ENCODE assay signal across 9 mouse cellular contexts in genomic region chr9:54500832-54501452, GRCm38 (mm10). TPM values are rescaled to one million over a fixed set of nuclear protein-coding genes. Genes with fewer than 3 reads are reported as not detected.
DNase-seq lines count a peak whose midpoint lies in the region; ATAC-seq and TF ChIP-seq lines count a peak whose summit lies in the region.
"Had no signal": no experiment of that assay in that cellular context is flagged by ENCODE, and none has a peak within 500 bp of the region (broad histone marks: within the 10 kb centered on the region; RNA-seq: fewer than 3 reads in every experiment).

No protein-coding gene starts in this region.

- H3K4me2 ChIP-seq in kidney, embryonic 16.5 days (replicated peaks; ENCODE audit: low read depth, low read length), result peak overlapping the region; percentile 99
- peak overlapping the region; percentile 100 for H3K4me2 ChIP-seq in lung, embryonic 15.5 days

- H3K9ac ChIP-seq in heart, adult 2 months (ENCODE audit: low read depth, low read length), result peak overlapping the region; percentile 82
- peak overlapping the region; percentile 85 for H3K9ac ChIP-seq in ES-E14 (ENCODE audit: insufficient read depth, low read depth, low read length, poor library complexity, severe bottlenecking)
- peak overlapping the region; percentile 80 for H3K9ac ChIP-seq in kidney, embryonic 16.5 days (replicated peaks; ENCODE audit: low read length)
- H3K9ac ChIP-seq in lung, embryonic 15.5 days, result peak overlapping the region; percentile 55

- no peaks in the 10 kb centered on the region for H3K9me3 ChIP-seq in ES-E14 (ENCODE audit: control insufficient read depth, insufficient read depth, low read depth, low read length)
- no peaks in the 10 kb centered on the region for H3K9me3 ChIP-seq in kidney, embryonic 16.5 days (ENCODE audit: low read length)
- H3K9me3 ChIP-seq in lung, embryonic 15.5 days, result no peaks in the 10 kb centered on the region

- no peaks in the 10 kb centered on the region for H3K79me2 ChIP-seq in heart, adult 2 months (replicated peaks; ENCODE audit: control insufficient read depth, insufficient read depth, low read length)

- peak overlapping the region; percentile 96 for H3K4me3 ChIP-seq in heart, adult 2 months
- H3K4me3 ChIP-seq in ES-E14 (ENCODE audit: insufficient read depth in 1 of 2, low read depth in 1 of 2, low read length in 2 of 2, poor library complexity in 1 of 2, severe bottlenecking in 1 of 2), result peak overlapping the region; percentile 88 to 90
- peak overlapping the region; percentile 83 for H3K4me3 ChIP-seq in kidney, embryonic 16.5 days (ENCODE audit: low read length)
- peak overlapping the region; percentile 73 for H3K4me3 ChIP-seq in lung, embryonic 15.5 days

- no peaks in the 10 kb centered on the region for H3K27me3 ChIP-seq in heart, adult 2 months (ENCODE audit: control insufficient read depth, insufficient read depth, low read length)
- peaks cover 2% of the 10 kb centered on the region; the same call in 1 of the 2 replicates for H3K27me3 ChIP-seq in kidney, embryonic 16.5 days (ENCODE audit: insufficient read depth, low read length)
- peaks cover 28% of the 10 kb centered on the region for H3K27me3 ChIP-seq in lung, embryonic 15.5 days

- no peak for TF ChIP-seq CTCF in heart, adult 2 months (IDR thresholded peaks at IDR 0.05)

- WGBS in heart, adult 2 months, result under 1% methylated on average over 43 of the region's 43 CpGs
- WGBS in kidney, embryonic 16.5 days, result under 1% methylated on average over 35 of the region's 43 CpGs
- under 1% methylated on average over 38 of the region's 43 CpGs for WGBS in lung, embryonic 15.5 days

- DNase-seq in heart, adult 2 months, result no peak
- DNase-seq in heart, adult 11 months, result no peak
- DNase-seq in ES-E14 (ENCODE audit: low read depth, low spot score), result no peak
- DNase-seq in ovary, postnatal 36 days (ENCODE audit: low spot score), result peak; percentile 50

- TF ChIP-seq POLR2A in heart, adult 2 months (IDR thresholded peaks at IDR 0.05; ENCODE audit: insufficient read depth, low read depth, low read length), result no peak

- TF ChIP-seq EP300 in heart, adult 2 months (IDR thresholded peaks at IDR 0.05; ENCODE audit: insufficient read depth, low read depth, low read length), result no peak

- intact Hi-C loops in heart, adult 2 months (cut with DNase I), result no loop called here

- no peaks in the 10 kb centered on the region for H3K36me3 ChIP-seq in heart, adult 2 months (ENCODE audit: control insufficient read depth, insufficient read depth, low read length)
- no peaks in the 10 kb centered on the region; the same call in 1 of the 2 replicates for H3K36me3 ChIP-seq in ES-E14 (ENCODE audit: control insufficient read depth, insufficient read depth, low read length, poor library complexity, severe bottlenecking)
- H3K36me3 ChIP-seq in kidney, embryonic 16.5 days (ENCODE audit: insufficient read depth, low read length), result no peaks in the 10 kb centered on the region
- no peaks in the 10 kb centered on the region for H3K36me3 ChIP-seq in lung, embryonic 15.5 days

- no peaks in the 10 kb centered on the region for H3K4me1 ChIP-seq in heart, adult 2 months (ENCODE audit: control insufficient read depth, insufficient read depth, low read length)
- H3K4me1 ChIP-seq in ES-E14 (ENCODE audit: control insufficient read depth in 2 of 2, insufficient read depth in 2 of 2, low read length in 2 of 2, poor library complexity in 1 of 2), result no peaks in the 10 kb centered on the region
- peaks cover 4% of the 10 kb centered on the region; the same call in 1 of the 2 replicates for H3K4me1 ChIP-seq in kidney, embryonic 16.5 days (ENCODE audit: insufficient read depth, low read length)
- H3K4me1 ChIP-seq in lung, embryonic 15.5 days, result peaks cover 10% of the 10 kb centered on the region; the same call in 1 of the 2 replicates

- in situ Hi-C loops in ES-E14 (cut with MboI; ENCODE audit: low sequenced_read_pairs in 2 of 2, unreplicated experiment in 2 of 2), result no loop called here

- ATAC-seq in common myeloid progenitor, adult 5-6 weeks (replicated peaks; ENCODE audit: low read depth, poor library complexity, severe bottlenecking), result peak; percentile 34
- ATAC-seq in granulocyte monocyte progenitor cell, adult 5-6 weeks (replicated peaks; ENCODE audit: poor library complexity, severe bottlenecking), result peak; percentile 25
- peak; percentile 66 for ATAC-seq in kidney, embryonic 16.5 days (ENCODE audit: low FRiP score, low TSS enrichment)
- peak; percentile 52 for ATAC-seq in lung, embryonic 15.5 days (ENCODE audit: borderline replicate concordance, extremely low read depth, low FRiP score, low TSS enrichment)

- H3K27ac ChIP-seq in heart, adult 2 months, result peak overlapping the region; percentile 87
- peak overlapping the region; percentile 76; the same call in 1 of the 2 replicates for H3K27ac ChIP-seq in ES-E14 (ENCODE audit: insufficient read depth, low read depth, low read length, poor library complexity, severe bottlenecking)
- 0 out of 2 replicates have a peak overlapping the region, but pooled peaks have one; percentile 50 for H3K27ac ChIP-seq in kidney, embryonic 16.5 days (ENCODE audit: low read length)
- no peak overlapping the region; the same call in 1 of the 2 replicates for H3K27ac ChIP-seq in lung, embryonic 15.5 days

TF ChIP-seq in ES-E14, 5 proteins besides CTCF, POLR2A, EP300 and RAD21:
- no peak for TF ChIP-seq MAFK (IDR thresholded peaks at IDR 0.05; ENCODE audit: insufficient read depth, low read depth, low read length)
- TF ChIP-seq CHD2 (IDR thresholded peaks at IDR 0.05; ENCODE audit: low read depth, low read length), result no peak
- no peak for TF ChIP-seq ZNF384 (IDR thresholded peaks at IDR 0.05; ENCODE audit: low read depth, low read length)
- TF ChIP-seq ZC3H11A (IDR thresholded peaks at IDR 0.05; ENCODE audit: borderline replicate concordance, low read depth, low read length), result no peak
- TF ChIP-seq HCFC1 (IDR thresholded peaks at IDR 0.05; ENCODE audit: borderline replicate concordance, insufficient read depth, low read length), result no peak; the same call in 1 of the 2 replicates

RNA-seq across cellular contexts. Expression of gene Dmxl2, which starts 0.5 kb away (rescaled TPM):
- 10 to 100 TPM; 20.6 to 27.6 TPM for total RNA-seq in heart, adult 2 months (2021)
- polyA plus RNA-seq in heart, adult 2 months (2012; rRNA removed), result 6.7 and 9.8 TPM in 2 replicates
- total RNA-seq in ES-E14 (2012; rRNA removed), result 11.6 and 13.5 TPM in 2 replicates
- total RNA-seq in common myeloid progenitor, adult 5-6 weeks (2017), result 3.2 and 7.7 TPM in 2 replicates
- total RNA-seq in granulocyte monocyte progenitor cell, adult 5-6 weeks (2014; fragmentation: Nextera tagmentation), result 5.8 and 14.4 TPM in 2 replicates
- 8.7 and 9.2 TPM in 2 replicates for total RNA-seq in granulocyte monocyte progenitor cell, adult 5-6 weeks (2017)
- 4.7 and 5.7 TPM in 2 replicates for polyA plus RNA-seq in kidney, embryonic 16.5 days (2015; fragmentation: Nextera tagmentation; extraction: Ambion mirVana)
- 3.4 and 4.5 TPM in 2 replicates for polyA plus RNA-seq in lung, embryonic 15.5 days (2015; fragmentation: Nextera tagmentation; extraction: Ambion mirVana)

RNA-seq across cellular contexts. Expression of gene Sh2d7, which starts 37.8 kb away (rescaled TPM):
- total RNA-seq in heart, adult 2 months (2021), result not detected
- 0.08 TPM in 1 of 2 replicates, not detected in the other for polyA plus RNA-seq in heart, adult 2 months (2012; rRNA removed)
- 0.16 and 0.18 TPM in 2 replicates for total RNA-seq in ES-E14 (2012; rRNA removed)
- total RNA-seq in common myeloid progenitor, adult 5-6 weeks (2017), result not detected in 2 replicates
- not detected in 2 replicates for total RNA-seq in granulocyte monocyte progenitor cell, adult 5-6 weeks (2014; fragmentation: Nextera tagmentation)
- total RNA-seq in granulocyte monocyte progenitor cell, adult 5-6 weeks (2017), result not detected in 2 replicates
- not detected in 2 replicates for polyA plus RNA-seq in kidney, embryonic 16.5 days (2015; fragmentation: Nextera tagmentation; extraction: Ambion mirVana)
- not detected in 2 replicates for polyA plus RNA-seq in lung, embryonic 15.5 days (2015; fragmentation: Nextera tagmentation; extraction: Ambion mirVana)
- total RNA-seq: heart, postnatal 36 days had no signal

RNA-seq across cellular contexts. Expression of gene Cib2, which starts 59.1 kb away (rescaled TPM):
- total RNA-seq in heart, adult 2 months (2021), result 1 to 10 TPM; 2.1 TPM
- polyA plus RNA-seq in heart, adult 2 months (2012; rRNA removed), result 4.1 and 5.9 TPM in 2 replicates
- total RNA-seq in ES-E14 (2012; rRNA removed), result 1.0 and 1.4 TPM in 2 replicates
- not detected in 2 replicates for total RNA-seq in common myeloid progenitor, adult 5-6 weeks (2017)
- 1.1 and 1.6 TPM in 2 replicates for total RNA-seq in granulocyte monocyte progenitor cell, adult 5-6 weeks (2014; fragmentation: Nextera tagmentation)
- 0.39 and 0.57 TPM in 2 replicates for total RNA-seq in granulocyte monocyte progenitor cell, adult 5-6 weeks (2017)
- polyA plus RNA-seq in kidney, embryonic 16.5 days (2015; fragmentation: Nextera tagmentation; extraction: Ambion mirVana), result 15.8 and 15.9 TPM in 2 replicates
- polyA plus RNA-seq in lung, embryonic 15.5 days (2015; fragmentation: Nextera tagmentation; extraction: Ambion mirVana), result 11.6 and 13.3 TPM in 2 replicates
